Mouse (Mus musculus): ENCODE measurements around the gene Uprt. TPM values are rescaled to one million over a fixed set of nuclear protein-coding genes. Genes with fewer than 3 reads are reported as not detected.

The Uprt gene
- polyA plus RNA-seq, 1 experiment, result not detected

DNA sequence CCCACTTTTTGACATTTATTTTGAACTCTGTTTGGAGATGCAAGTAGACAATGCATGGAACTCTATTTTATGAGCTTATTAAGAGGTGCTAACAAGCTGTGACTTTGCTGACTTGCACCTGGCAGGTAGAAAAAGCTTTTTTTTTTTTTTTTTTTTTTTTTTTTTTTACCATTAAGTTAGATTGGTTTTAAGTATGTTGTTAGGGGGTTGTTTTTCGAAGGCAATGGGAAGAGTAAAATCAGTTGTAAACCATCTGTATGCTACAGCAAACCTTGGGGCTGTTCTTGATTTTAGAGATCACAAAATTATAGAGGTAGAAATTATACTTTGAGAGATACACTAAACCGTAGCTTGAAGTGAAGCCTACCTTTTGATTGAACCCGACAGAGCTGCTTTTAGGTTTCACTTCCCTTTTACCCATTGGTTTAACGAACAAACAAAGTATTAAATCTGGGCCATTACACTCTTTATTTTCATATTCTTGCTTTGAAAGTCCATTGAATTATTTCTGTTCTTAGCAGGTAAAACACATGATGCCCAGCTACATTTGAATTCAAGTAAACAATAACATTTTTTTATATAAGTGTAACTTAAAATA, 6.4 kb downstream of the Uprt start:
- H3K27me3 ChIP-seq (ENCODE audit: control insufficient read depth), result no peaks in the 10 kb centered on the region; the same call in 1 of the 2 replicates

DNA sequence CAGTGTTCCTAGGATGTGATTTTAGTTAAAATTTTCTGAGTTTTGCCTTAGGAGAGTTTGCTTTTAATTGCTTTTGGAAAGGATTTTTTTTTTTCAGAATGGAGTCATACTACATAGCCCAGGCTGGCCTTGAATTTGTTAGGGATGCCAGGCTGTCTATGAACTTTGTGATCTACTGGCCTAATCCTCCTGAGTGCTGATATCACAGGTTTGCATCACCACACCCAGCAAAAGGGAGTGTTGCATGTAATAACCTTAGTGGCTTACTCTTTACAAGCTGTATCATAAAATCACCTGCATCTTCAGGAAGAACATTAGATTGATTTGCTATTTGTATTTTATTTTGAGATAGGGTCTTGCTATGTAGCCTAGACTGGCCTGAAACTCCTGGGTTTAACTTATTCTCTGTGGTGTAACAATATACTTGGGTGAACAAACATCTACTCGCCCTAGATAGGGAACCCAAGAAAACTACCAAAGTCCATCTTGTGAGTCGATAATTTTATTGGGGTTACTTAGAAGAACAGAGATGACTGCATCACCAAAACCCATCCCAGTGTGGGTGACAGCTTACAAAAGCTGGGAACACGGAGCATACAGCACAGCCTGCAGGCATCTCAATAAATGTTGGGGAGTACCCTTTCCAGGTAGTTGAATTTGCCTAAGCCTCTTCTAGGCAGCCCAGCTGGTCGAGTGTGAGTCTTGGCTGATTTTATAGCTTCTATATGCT, 7.2 kb downstream of the Uprt start:
- no peaks in the 10 kb centered on the region; the same call in 1 of the 2 replicates for H3K27me3 ChIP-seq (ENCODE audit: control insufficient read depth)
- H3K9me3 ChIP-seq (ENCODE audit: control insufficient read depth, low read length), result no peaks in the 10 kb centered on the region
- H3K4me3 ChIP-seq (replicated peaks), result no peak overlapping the region
- H3K4me1 ChIP-seq (ENCODE audit: control insufficient read depth), result peaks cover 4% of the 10 kb centered on the region
- no peak for TF ChIP-seq GATA1 (IDR thresholded peaks at IDR 0.05; ENCODE audit: low read length)
- TF ChIP-seq TAL1 (IDR thresholded peaks at IDR 0.05; ENCODE audit: low read length), result no peak
- H3K36me3 ChIP-seq (ENCODE audit: control insufficient read depth), result no peaks in the 10 kb centered on the region

More for the DNA sequence above, 6.4 kb downstream of the Uprt start:
- H3K36me3 ChIP-seq (ENCODE audit: control insufficient read depth), result no peaks in the 10 kb centered on the region
- TF ChIP-seq TAL1 (IDR thresholded peaks at IDR 0.05; ENCODE audit: low read length) (no peak), GATA1 (IDR thresholded peaks at IDR 0.05; ENCODE audit: low read length) (no peak)
- no peak overlapping the region for H3K4me3 ChIP-seq (replicated peaks)
- no peaks in the 10 kb centered on the region for H3K9me3 ChIP-seq (ENCODE audit: control insufficient read depth, low read length)
- H3K4me1 ChIP-seq (ENCODE audit: control insufficient read depth), result peaks cover 7% of the 10 kb centered on the region

DNA sequence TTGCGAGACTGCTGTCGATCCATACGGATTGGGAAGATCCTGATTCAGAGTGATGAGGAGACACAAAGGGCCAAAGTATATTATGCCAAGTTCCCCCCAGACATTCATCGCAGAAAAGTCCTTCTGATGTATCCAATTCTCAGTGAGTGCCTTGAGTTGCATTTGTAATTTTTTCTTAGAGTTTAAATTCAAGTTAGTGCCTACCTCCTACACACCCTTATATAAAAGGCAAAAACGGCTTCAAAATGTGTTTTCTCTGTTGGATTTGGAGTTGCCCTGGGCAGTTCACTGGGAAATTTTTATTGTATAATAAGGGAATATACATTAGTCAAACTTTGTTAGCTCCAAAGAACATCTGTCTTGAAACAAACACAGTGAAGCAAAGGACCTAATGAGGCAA, 19.1 kb downstream of the Uprt start:
- H3K4me3 ChIP-seq (replicated peaks), result no peak overlapping the region
- H3K9me3 ChIP-seq (ENCODE audit: control insufficient read depth, low read length), result no peaks in the 10 kb centered on the region
- H3K27me3 ChIP-seq (ENCODE audit: control insufficient read depth), result no peaks in the 10 kb centered on the region; the same call in 1 of the 2 replicates
- H3K36me3 ChIP-seq (ENCODE audit: control insufficient read depth), result no peaks in the 10 kb centered on the region
- no peak for TF ChIP-seq TAL1 (IDR thresholded peaks at IDR 0.05; ENCODE audit: low read length)
- TF ChIP-seq GATA1 (IDR thresholded peaks at IDR 0.05; ENCODE audit: low read length), result no peak
- H3K4me1 ChIP-seq (ENCODE audit: control insufficient read depth), result no peaks in the 10 kb centered on the region

- TF ChIP-seq GATA1 (IDR thresholded peaks at IDR 0.05; ENCODE audit: low read length) (no peak), TAL1 (IDR thresholded peaks at IDR 0.05; ENCODE audit: low read length) (no peak)
- Histone ChIP-seq H3K36me3 (ENCODE audit: control insufficient read depth) (no peaks in the 10 kb centered on the region), H3K4me3 (replicated peaks) (no peak overlapping the region)
These were observed 60.0 kb downstream of the Uprt start for GRCm38 (mm10) chrX:104542635-104543034.

DNA sequence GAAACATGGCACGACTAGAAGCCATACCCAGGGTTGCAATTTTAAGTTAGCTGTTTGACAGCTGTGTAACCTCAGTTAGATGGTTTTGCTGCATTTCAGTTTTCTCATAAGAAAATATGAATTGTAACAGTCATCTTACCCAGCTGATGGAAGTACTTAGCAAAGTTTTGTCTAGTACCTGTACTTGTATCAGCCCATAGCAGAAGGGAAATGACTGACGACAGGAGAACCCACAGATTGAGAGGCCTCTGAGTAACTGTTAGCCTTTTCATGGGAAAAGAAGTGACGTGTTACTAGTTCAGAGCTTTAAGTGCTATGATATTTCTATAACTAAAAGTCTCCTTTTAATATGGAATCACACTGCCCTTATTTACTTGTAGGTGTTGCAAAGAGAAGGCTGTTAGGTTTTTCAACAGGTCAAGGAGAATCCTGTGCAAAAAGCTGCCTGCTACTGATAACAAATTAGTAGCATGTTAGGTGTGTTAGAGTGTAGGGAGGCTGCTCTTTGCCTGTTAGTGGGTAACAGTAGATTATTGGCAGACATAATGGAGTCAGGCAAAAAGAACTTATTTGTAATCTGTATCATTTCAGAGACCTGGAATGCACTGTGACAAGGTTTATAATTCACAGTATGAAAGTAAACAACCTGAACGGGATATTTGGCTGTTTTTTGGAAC, 61.4 kb downstream of the Uprt start:
- peaks cover 38% of the 10 kb centered on the region for H3K4me1 ChIP-seq (ENCODE audit: control insufficient read depth)
- no peak overlapping the region for H3K4me3 ChIP-seq (replicated peaks)
- no peaks in the 10 kb centered on the region for H3K27me3 ChIP-seq (ENCODE audit: control insufficient read depth)
- H3K36me3 ChIP-seq (ENCODE audit: control insufficient read depth), result no peaks in the 10 kb centered on the region
- TF ChIP-seq TAL1 (IDR thresholded peaks at IDR 0.05; ENCODE audit: low read length) (peak; percentile 41; the same call in 1 of the 3 replicates), GATA1 (IDR thresholded peaks at IDR 0.05; ENCODE audit: low read length) (peak; percentile 1; the same call in 1 of the 2 replicates)
- H3K9me3 ChIP-seq (ENCODE audit: control insufficient read depth, low read length), result no peaks in the 10 kb centered on the region

More at GRCm38 (mm10) chrX:104542635-104543034, 60.0 kb downstream of the Uprt start:
- Histone ChIP-seq H3K9me3 (ENCODE audit: control insufficient read depth, low read length) (no peaks in the 10 kb centered on the region), H3K4me1 (ENCODE audit: control insufficient read depth) (peaks cover 38% of the 10 kb centered on the region), H3K27me3 (ENCODE audit: control insufficient read depth) (no peaks in the 10 kb centered on the region)

DNA sequence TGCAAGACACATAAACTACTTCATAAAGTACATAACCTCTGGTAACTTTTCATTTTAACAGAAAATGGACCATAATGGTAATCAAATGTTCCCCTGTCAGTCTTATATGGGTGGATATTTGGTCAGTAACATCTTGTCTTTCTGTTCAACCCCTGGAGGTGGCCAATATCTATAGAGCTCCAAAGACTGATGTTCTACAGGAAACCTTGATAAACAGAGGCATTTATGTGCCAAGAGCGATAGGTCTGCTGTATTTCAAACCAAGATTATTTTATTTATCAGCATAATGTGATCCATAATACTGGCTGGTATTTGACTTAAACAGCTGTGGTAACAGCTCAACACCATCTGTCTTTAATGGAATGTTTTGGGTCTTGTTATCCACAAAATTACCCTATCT, 62.7 kb downstream of the Uprt start:
- TF ChIP-seq GATA1 (IDR thresholded peaks at IDR 0.05; ENCODE audit: low read length), result no peak
- no peak for TF ChIP-seq TAL1 (IDR thresholded peaks at IDR 0.05; ENCODE audit: low read length)
- Histone ChIP-seq H3K27me3 (ENCODE audit: control insufficient read depth) (no peaks in the 10 kb centered on the region), H3K36me3 (ENCODE audit: control insufficient read depth) (no peaks in the 10 kb centered on the region)

More for the DNA sequence above, 62.7 kb downstream of the Uprt start:
- no peaks in the 10 kb centered on the region for H3K9me3 ChIP-seq (ENCODE audit: control insufficient read depth, low read length)
- H3K4me3 ChIP-seq (replicated peaks), result no peak overlapping the region
- H3K4me1 ChIP-seq (ENCODE audit: control insufficient read depth), result peaks cover 38% of the 10 kb centered on the region

Other genes starting within 250 kb of the Uprt start
- gene Abcb7, start 69.0 kb upstream of the Uprt start, polyA plus RNA-seq (2012), result 0.55 and 0.72 TPM in 2 replicates
- 0.03 and 0.07 TPM in 2 replicates for gene Zdhhc15, start 188.2 kb downstream of the Uprt start, polyA plus RNA-seq (2012)